Mouse (Mus musculus) MEL (cell line): ENCODE results near the gene Srsf10.

Experiments used
- CTCF ChIP-seq, 3 experiments: IDR thresholded peaks in 2 of 3; conservative IDR thresholded peaks in 1 of 3; 2 replicates each; pipeline ENCODE4 v1.5.1; 2011 to 2012; ENCODE audit warnings: low read length in 3 of 3, low read depth in 2 of 3, mild to moderate bottlenecking in 2 of 3, improper control_type of control experiment in 1 of 3, inconsistent platforms in 1 of 3, mixed read lengths in 1 of 3, moderate library complexity in 1 of 3; ENCODE audit not compliant: control insufficient read depth in 1 of 3, insufficient read depth in 1 of 3, poor library complexity in 1 of 3, severe bottlenecking in 1 of 3
- MYC ChIP-seq: IDR thresholded peaks from 2 replicates; pipeline ENCODE4 v1.6.1; 2011; ENCODE audit warnings: low read depth, mild to moderate bottlenecking, low read length, improper control_type of control experiment, moderate library complexity
- TCF12 ChIP-seq: IDR thresholded peaks from 2 replicates; pipeline ENCODE4 v1.6.1; 2014; ENCODE audit warnings: low read depth, mild to moderate bottlenecking, inconsistent platforms, low read length, improper control_type of control experiment, moderate library complexity

DNA sequence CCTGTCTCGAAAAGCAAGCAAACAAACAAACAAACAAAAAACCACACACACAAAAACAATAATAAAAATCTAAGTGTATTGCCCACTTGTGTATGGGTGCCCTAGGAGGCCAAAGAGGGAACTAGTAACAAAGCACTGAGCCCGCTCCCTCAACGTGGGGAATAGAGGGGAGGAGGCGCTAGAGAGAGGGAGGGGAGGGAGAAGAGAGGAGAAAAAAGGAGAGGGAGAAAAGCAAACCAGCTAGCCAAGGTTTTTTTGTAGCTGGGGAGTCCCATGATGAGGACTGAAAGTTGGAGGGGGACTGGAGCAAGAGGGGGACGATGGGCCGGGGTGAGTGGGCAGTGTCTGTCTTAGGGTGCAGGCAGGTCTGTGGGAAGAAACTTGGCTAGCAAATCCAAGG is 467 bp upstream of the Srsf10 start:
- TF ChIP-seq TCF12 (no peak), MYC (no peak), CTCF (IDR thresholded peaks at IDR 0.05 in 2 of 3, conservative IDR thresholded peaks at IDR 0.05 in 1 of 3; ENCODE audit: control insufficient read depth in 1 of 3, insufficient read depth in 1 of 3, low read depth in 2 of 3, low read length in 3 of 3, poor library complexity in 1 of 3, severe bottlenecking in 1 of 3) (no peak)
